Mouse (Mus musculus): Measurements from ENCODE around the gene Bcl7c.

DNA sequence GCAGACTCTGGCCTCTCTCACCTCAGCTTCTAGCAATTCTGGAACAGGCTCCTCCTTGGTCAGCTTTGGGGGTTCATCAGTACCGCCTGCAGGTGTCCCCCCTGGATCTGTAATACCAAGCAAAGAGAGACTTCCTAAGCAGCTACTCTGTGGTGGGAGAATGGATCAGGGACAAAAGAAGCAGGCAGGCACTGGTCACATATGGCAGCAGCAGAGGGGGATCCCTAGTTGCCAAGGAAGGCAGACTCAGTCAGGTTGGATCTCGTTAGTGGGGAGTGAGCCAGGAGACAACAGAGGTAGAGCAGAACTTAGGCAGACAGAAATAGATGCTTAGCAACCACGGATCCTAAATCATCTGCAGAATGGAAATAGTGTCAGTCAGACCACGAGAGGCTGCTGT, 3.0 kb downstream of the Bcl7c start:
- TF ChIP-seq CTCF (IDR thresholded peaks at IDR 0.05) (no peak), EP300 (IDR thresholded peaks at IDR 0.05) (no peak)
